Mouse (Mus musculus): ENCODE data around the gene Osbpl7. TPM values are rescaled to one million over a fixed set of nuclear protein-coding genes. Genes with fewer than 3 reads are reported as not detected.
A peak's percentile ranks its signal among the peaks of the same experiment; 100 is the strongest.

Osbpl7 gene
- polyA plus RNA-seq, 1 experiment = 26.5 TPM

GRCm38 (mm10) chr11:97041022-97041899 is 9.2 kb upstream of the Osbpl7 start, which contains the start of the genes Lrrc46 and Mrpl10:
Gene Lrrc46, minus strand, starts transcription at chr11:97041407.
Gene Mrpl10, plus strand, starts transcription at chr11:97041560.
- TF ChIP-seq POLR2A (IDR thresholded peaks at IDR 0.05; ENCODE audit: borderline replicate concordance, insufficient read depth, low read length) (peak; percentile 69; the same call in 1 of the 2 replicates), CTCF (IDR thresholded peaks at IDR 0.05; ENCODE audit: borderline replicate concordance, insufficient read depth, low read depth, low read length) (no peak)
- DNase-seq = peak; percentile 87 to 89
- Histone ChIP-seq H3K4me3 (replicated peaks; ENCODE audit: insufficient read depth, low read depth, low read length) (peak within 1 kb of the TSS; percentile 98), H3K27ac (ENCODE audit: insufficient read depth, low read length) (peak within 1 kb of the TSS; percentile 86), H3K4me1 (ENCODE audit: control insufficient read depth, insufficient read depth, low read length) (0 out of 2 replicates have a peak, but pooled peaks cover 1% of the 10 kb centered on the region), H3K27me3 (ENCODE audit: control insufficient read depth, insufficient read depth, low read length) (no peaks in the 10 kb centered on the region)
- WGBS = under 1% methylated on average over 48 of the region's 48 CpGs

DNA sequence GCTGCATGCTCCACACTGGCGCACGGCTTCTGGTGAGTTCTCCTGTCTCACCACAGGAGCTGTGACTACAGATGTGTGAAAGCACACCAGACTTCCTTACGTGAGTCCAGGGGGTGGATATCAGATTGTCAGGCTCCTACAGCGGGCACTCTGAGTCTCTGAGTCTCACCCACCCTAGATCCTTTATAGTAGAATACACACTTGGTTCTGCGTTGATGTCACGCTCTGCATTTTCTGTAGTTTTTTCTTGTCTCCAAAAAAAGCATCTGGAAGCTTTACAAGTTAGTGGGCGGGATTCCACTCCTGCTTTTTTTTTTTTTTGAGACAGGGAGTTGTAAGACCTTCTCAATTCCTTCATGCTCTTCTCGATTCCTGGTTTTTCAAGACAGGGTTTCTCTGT is 5.5 kb upstream of the Osbpl7 start:
- H3K27me3 ChIP-seq (ENCODE audit: control insufficient read depth, insufficient read depth, low read length) = no peaks in the 10 kb centered on the region
- no peak overlapping the region for H3K4me3 ChIP-seq (replicated peaks; ENCODE audit: insufficient read depth, low read depth, low read length)
- H3K4me1 ChIP-seq (ENCODE audit: control insufficient read depth, insufficient read depth, low read length) = no peaks in the 10 kb centered on the region; the same call in 1 of the 2 replicates
- WGBS = 90% methylated on average over 8 of the region's 8 CpGs
- TF ChIP-seq CTCF (IDR thresholded peaks at IDR 0.05; ENCODE audit: borderline replicate concordance, insufficient read depth, low read depth, low read length) (no peak), POLR2A (IDR thresholded peaks at IDR 0.05; ENCODE audit: borderline replicate concordance, insufficient read depth, low read length) (no peak)
- H3K27ac ChIP-seq (ENCODE audit: insufficient read depth, low read length) = no peak overlapping the region
- no peak for DNase-seq

- Histone ChIP-seq H3K4me1 (ENCODE audit: control insufficient read depth, insufficient read depth, low read length) (peaks cover 3% of the 10 kb centered on the region; the same call in 1 of the 2 replicates), H3K27me3 (ENCODE audit: control insufficient read depth, insufficient read depth, low read length) (no peaks in the 10 kb centered on the region), H3K27ac (ENCODE audit: insufficient read depth, low read length) (no peak overlapping the region), H3K4me3 (replicated peaks; ENCODE audit: insufficient read depth, low read depth, low read length) (no peak overlapping the region)
- WGBS = 82% methylated on average over 7 of the region's 7 CpGs
- TF ChIP-seq POLR2A (IDR thresholded peaks at IDR 0.05; ENCODE audit: borderline replicate concordance, insufficient read depth, low read length) (no peak), CTCF (IDR thresholded peaks at IDR 0.05; ENCODE audit: borderline replicate concordance, insufficient read depth, low read depth, low read length) (no peak)
- DNase-seq = no peak
These were observed 4.6 kb upstream of the Osbpl7 start for GRCm38 (mm10) chr11:97045861-97046260.

- Histone ChIP-seq H3K27ac (ENCODE audit: insufficient read depth, low read length) (no peak overlapping the region), H3K4me3 (replicated peaks; ENCODE audit: insufficient read depth, low read depth, low read length) (no peak overlapping the region), H3K4me1 (ENCODE audit: control insufficient read depth, insufficient read depth, low read length) (peaks cover 14% of the 10 kb centered on the region), H3K27me3 (ENCODE audit: control insufficient read depth, insufficient read depth, low read length) (no peaks in the 10 kb centered on the region)
- DNase-seq = no peak
- TF ChIP-seq CTCF (IDR thresholded peaks at IDR 0.05; ENCODE audit: borderline replicate concordance, insufficient read depth, low read depth, low read length) = no peak
- no peak for TF ChIP-seq POLR2A (IDR thresholded peaks at IDR 0.05; ENCODE audit: borderline replicate concordance, insufficient read depth, low read length)
- 41% methylated on average over 8 of the region's 8 CpGs for WGBS
These were observed 2.3 kb upstream of the Osbpl7 start for GRCm38 (mm10) chr11:97048090-97048650.

- H3K27me3 ChIP-seq (ENCODE audit: control insufficient read depth, insufficient read depth, low read length) = no peaks in the 10 kb centered on the region
- TF ChIP-seq CTCF (IDR thresholded peaks at IDR 0.05; ENCODE audit: borderline replicate concordance, insufficient read depth, low read depth, low read length) = no peak
- no peak for TF ChIP-seq POLR2A (IDR thresholded peaks at IDR 0.05; ENCODE audit: borderline replicate concordance, insufficient read depth, low read length)
- H3K4me3 ChIP-seq (replicated peaks; ENCODE audit: insufficient read depth, low read depth, low read length) = no peak overlapping the region
- no peak overlapping the region for H3K27ac ChIP-seq (ENCODE audit: insufficient read depth, low read length)
- DNase-seq = no peak
- 85% methylated on average over 6 of the region's 6 CpGs for WGBS
- peaks cover 14% of the 10 kb centered on the region for H3K4me1 ChIP-seq (ENCODE audit: control insufficient read depth, insufficient read depth, low read length)
These were observed 839 bp upstream of the Osbpl7 start for GRCm38 (mm10) chr11:97049492-97050085.

DNA sequence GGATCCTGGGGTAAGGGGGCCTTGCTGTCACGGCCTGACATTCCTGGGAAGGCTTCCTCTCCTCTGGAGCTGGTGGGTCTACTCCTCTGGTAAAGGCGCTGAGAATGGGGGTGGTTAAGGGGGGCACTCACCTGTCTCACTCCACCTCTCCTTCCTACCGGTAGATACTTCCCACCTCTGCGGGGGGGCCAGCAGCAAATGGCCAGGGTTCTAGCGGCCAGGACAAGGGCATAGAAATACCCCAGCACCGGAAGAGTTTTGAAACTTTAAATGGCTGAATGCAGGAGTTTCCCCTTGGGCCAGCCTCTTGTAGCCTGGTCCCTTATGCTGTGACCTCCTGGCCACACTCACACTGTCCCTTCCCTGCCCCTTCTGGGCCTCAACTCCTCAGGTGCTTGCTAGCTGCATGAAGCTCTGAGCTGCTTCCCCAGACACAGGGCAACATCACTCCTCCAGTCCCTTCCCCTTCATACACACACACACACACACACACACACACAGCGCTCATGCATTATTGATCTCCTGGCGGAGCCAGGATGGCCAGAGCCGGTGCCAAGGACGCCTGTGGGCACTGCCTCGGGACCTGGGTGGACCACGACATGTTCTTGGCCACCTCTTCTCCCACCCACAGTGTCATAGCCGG is 637 bp downstream of the Osbpl7 start:
- DNase-seq = peak in 1 of 2 experiments; percentile 37
- WGBS = under 1% methylated on average over 13 of the region's 13 CpGs
- Histone ChIP-seq H3K27ac (ENCODE audit: insufficient read depth, low read length) (peak overlapping the region; percentile 40), H3K27me3 (ENCODE audit: control insufficient read depth, insufficient read depth, low read length) (no peaks in the 10 kb centered on the region), H3K4me1 (ENCODE audit: control insufficient read depth, insufficient read depth, low read length) (peaks cover 14% of the 10 kb centered on the region), H3K4me3 (replicated peaks; ENCODE audit: insufficient read depth, low read depth, low read length) (peak overlapping the region; percentile 69)
- TF ChIP-seq POLR2A (IDR thresholded peaks at IDR 0.05; ENCODE audit: borderline replicate concordance, insufficient read depth, low read length) (no peak), CTCF (IDR thresholded peaks at IDR 0.05; ENCODE audit: borderline replicate concordance, insufficient read depth, low read depth, low read length) (no peak)

DNA sequence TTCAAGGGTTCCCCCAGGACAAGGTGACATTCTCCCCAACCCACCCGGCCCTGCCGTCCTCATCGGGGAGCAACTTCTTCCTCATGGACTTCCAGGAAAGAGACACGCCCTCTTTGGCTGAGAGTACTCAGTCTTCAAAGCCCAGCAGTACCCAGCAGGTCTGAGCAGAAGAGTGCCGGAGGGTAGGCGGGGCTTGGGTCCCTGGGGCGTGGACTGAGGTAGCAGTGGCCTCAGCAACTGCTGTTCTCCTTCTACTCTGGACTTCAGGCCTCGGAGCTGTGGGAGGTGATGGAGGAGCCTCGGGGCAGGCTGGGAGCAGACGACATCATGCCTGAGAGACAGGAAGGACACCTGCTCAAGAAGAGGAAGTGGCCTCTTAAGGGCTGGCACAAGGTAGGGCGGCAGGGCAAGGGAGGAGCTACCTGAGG is 1.8 kb downstream of the Osbpl7 start:
- TF ChIP-seq CTCF (IDR thresholded peaks at IDR 0.05; ENCODE audit: borderline replicate concordance, insufficient read depth, low read depth, low read length) (no peak), POLR2A (IDR thresholded peaks at IDR 0.05; ENCODE audit: borderline replicate concordance, insufficient read depth, low read length) (no peak)
- DNase-seq = no peak
- Histone ChIP-seq H3K4me1 (ENCODE audit: control insufficient read depth, insufficient read depth, low read length) (peaks cover 14% of the 10 kb centered on the region), H3K27ac (ENCODE audit: insufficient read depth, low read length) (no peak overlapping the region), H3K4me3 (replicated peaks; ENCODE audit: insufficient read depth, low read depth, low read length) (peak overlapping the region; percentile 6), H3K27me3 (ENCODE audit: control insufficient read depth, insufficient read depth, low read length) (no peaks in the 10 kb centered on the region)
- 17% methylated on average over 11 of the region's 11 CpGs for WGBS
